Mouse (Mus musculus) bone marrow macrophage, adult 2 months (primary cell): ENCODE measurements around the gene Srcin1.

ENCODE experiments used
- CTCF ChIP-seq: IDR thresholded peaks from 2 replicates; pipeline ENCODE4 v1.5.1; 2012; ENCODE audit warnings: low read depth, mild to moderate bottlenecking, low read length, moderate library complexity
- POLR2A ChIP-seq: IDR thresholded peaks from 2 replicates; pipeline ENCODE4 v1.6.1; 2012; ENCODE audit warnings: mild to moderate bottlenecking, low read depth, low read length, borderline replicate concordance

- TF ChIP-seq CTCF (no peak), POLR2A (no peak)
Observed at GRCm38 (mm10) chr11:97569806-97570205, 6.2 kb downstream of the Srcin1 start.
